Mouse (Mus musculus) olfactory bulb, adult 2 months (tissue): Measurements from ENCODE around the gene Ccpg1.

Experiments used
- CTCF ChIP-seq: fragments of 200-500 bp; IDR thresholded peaks from 2 replicates; pipeline ENCODE4 v1.5.1; 2012; ENCODE audit warnings: low read depth, mild to moderate bottlenecking, low read length, moderate library complexity; ENCODE audit not compliant: insufficient read depth
- POLR2A ChIP-seq: fragments of 200-500 bp; IDR thresholded peaks from 2 replicates; pipeline ENCODE4 v1.6.1; 2012; ENCODE audit warnings: mild to moderate bottlenecking, low read depth, low read length, moderate library complexity; ENCODE audit not compliant: insufficient read depth

DNA sequence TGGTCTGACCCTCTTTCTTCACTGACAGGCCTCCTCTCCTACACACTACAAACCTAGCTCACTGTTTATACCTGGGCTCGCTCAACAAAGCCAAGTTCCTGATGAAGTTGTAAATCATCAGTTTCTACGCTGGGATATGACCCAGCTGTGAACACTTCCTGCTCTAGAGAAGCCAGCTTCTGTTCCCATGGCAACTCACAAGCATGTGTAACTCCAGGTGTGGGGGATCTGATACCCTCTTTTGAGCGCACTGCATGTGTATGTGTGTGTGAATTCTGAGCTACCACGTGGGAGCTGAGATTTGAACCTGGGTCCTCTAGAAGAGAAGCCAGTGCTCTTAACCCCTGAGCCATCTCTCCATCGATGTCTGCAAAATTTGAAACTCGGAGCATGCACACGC lies 35.7 kb upstream of the Ccpg1 start:
- no peak for TF ChIP-seq POLR2A
- no peak for TF ChIP-seq CTCF
